Mouse (Mus musculus) testis, adult 2 months (tissue): ENCODE results near the gene 4931422A03Rik.

Source experiments
- CTCF ChIP-seq: fragments of 200-500 bp; IDR thresholded peaks from 2 replicates; pipeline ENCODE4 v1.5.1; 2012; ENCODE audit warnings: low read depth, mild to moderate bottlenecking, inconsistent platforms, low read length, moderate library complexity; ENCODE audit not compliant: control insufficient read depth, insufficient read depth, insufficient replicate concordance
- POLR2A ChIP-seq: fragments of 200-500 bp; IDR thresholded peaks from 2 replicates; pipeline ENCODE4 v1.6.1; 2012; ENCODE audit warnings: low read depth, mild to moderate bottlenecking, inconsistent platforms, low read length, moderate library complexity; ENCODE audit not compliant: control insufficient read depth

DNA sequence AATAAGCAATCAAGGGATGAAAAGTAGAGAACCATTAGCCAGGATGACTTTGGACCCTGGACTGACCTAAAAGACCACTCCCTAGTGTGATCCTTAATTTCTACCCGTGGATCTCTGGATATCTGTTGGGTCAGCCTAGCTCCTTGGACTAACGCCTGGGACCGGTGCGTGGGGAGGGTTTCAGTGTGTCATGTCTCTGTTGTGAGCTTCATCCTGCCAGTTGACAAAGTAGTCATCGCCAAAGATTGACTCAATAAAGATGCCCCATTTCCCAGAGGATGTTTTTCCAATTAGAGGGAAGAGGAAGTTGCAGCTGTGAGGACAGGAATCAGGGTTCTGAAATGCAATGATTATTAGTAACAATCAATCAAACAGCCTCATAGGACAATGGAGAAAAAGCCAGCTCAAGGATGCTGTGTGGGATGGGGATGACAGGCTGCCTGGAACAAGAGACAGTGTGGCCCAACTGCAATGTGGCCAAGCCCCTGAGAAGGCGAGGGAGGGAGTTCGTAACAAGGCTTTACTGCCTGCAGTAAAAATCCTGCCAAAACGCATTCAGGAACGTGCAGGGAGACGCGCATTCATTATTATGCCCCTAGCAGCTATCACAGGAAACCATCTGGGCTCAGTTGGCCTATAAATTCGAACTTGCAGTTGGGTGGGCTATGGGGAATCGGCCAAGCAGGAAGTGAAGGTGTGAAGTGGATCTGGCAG, 97.7 kb downstream of the 4931422A03Rik start:
- TF ChIP-seq CTCF (no peak), POLR2A (no peak)
